Comparison of ENCODE assay signal across 18 mouse cellular contexts in the genomic region with DNA sequence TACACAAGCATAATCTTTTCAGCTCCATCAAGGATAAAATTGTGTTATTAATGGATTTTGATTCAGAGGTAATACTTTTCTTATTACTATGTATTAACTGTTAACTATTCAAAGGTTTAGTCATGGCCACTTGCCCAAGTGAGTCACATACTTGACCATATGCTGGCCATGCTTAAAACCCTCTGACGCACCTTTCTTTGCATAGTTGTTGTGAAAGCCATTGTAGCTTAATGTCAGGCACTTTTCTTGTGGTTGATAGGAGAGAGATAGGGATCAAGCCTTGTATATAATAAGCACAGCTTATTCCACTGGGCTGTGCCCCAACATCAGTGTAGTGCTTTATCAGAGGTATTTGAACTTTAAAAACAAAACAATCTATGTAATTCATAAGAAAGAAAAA.
"Had no signal": no experiment of that assay in that cellular context is flagged by ENCODE, and none has a peak within 500 bp of the region (broad histone marks: within the 10 kb centered on the region; RNA-seq: fewer than 3 reads in every experiment).

No protein-coding gene starts in this region.

- H3K4me2 ChIP-seq: lung, embryonic 14.5 days; neural tube, embryonic 13.5 days; neural tube, embryonic 15.5 days; stomach, embryonic 15.5 days had no signal

- H3K9ac ChIP-seq: liver, embryonic 14.5 days; lung, embryonic 14.5 days; neural tube, embryonic 13.5 days; neural tube, embryonic 15.5 days; stomach, embryonic 15.5 days had no signal

- DNase-seq: lung, adult 18-20 months; lung, embryonic 14.5 days; lung, postnatal 14 days; lung, postnatal 36 days; midbrain, embryonic 14.5 days; retina, postnatal 1 day; right cerebral cortex, adult 18-20 months; thymus, adult 2 months; thymus, postnatal 25 days; thymus, postnatal 4 days had no signal

- ATAC-seq: midbrain, embryonic 16.5 days had no signal

- H3K27ac ChIP-seq: liver, embryonic 14.5 days; midbrain, embryonic 10.5 days; neural tube, embryonic 13.5 days; neural tube, embryonic 15.5 days; stomach, embryonic 15.5 days; stomach, postnatal 0 days had no signal

- H3K4me3 ChIP-seq: midbrain, embryonic 10.5 days; myocyte; neural tube, embryonic 13.5 days; neural tube, embryonic 15.5 days; stomach, embryonic 15.5 days had no signal

- H3K4me1 ChIP-seq: midbrain, embryonic 10.5 days; neural tube, embryonic 13.5 days; neural tube, embryonic 15.5 days; stomach, embryonic 15.5 days had no signal

- H3K27me3 ChIP-seq: neural tube, embryonic 13.5 days; neural tube, embryonic 15.5 days; stomach, embryonic 15.5 days had no signal

- H3K9me3 ChIP-seq: midbrain, embryonic 10.5 days; neural tube, embryonic 13.5 days; neural tube, embryonic 15.5 days; stomach, embryonic 15.5 days had no signal
